Mouse (Mus musculus): ENCODE data around the gene Ttn.

The Ttn gene

GRCm38 (mm10) chr2:76966582-76966981 lies 15.8 kb downstream of the Ttn start:
- in situ Hi-C loops (cut with MboI; ENCODE audit: unreplicated experiment in 2 of 2) = loop anchor here in 1 of 2 experiments (5.0 to 25.0 kb wide), 4 partner anchors 381 to 1058 kb away; partner anchors contain the start of genes Cyct and Rbm45

GRCm38 (mm10) chr2:76966013-76966412 lies 16.3 kb downstream of the Ttn start:
- in situ Hi-C loops (cut with MboI; ENCODE audit: unreplicated experiment in 2 of 2) = loop anchor here in 1 of 2 experiments (5.0 to 25.0 kb wide), 4 partner anchors 381 to 1059 kb away; partner anchors contain the start of genes Cyct and Rbm45

- in situ Hi-C loops (cut with MboI; ENCODE audit: unreplicated experiment in 2 of 2) = loop anchor here in 1 of 2 experiments (5.0 to 25.0 kb wide), 4 partner anchors 382 to 1059 kb away; partner anchors contain the start of genes Cyct and Rbm45
Observed at GRCm38 (mm10) chr2:76965542-76965941, 16.8 kb downstream of the Ttn start.

GRCm38 (mm10) chr2:76962045-76962432 lies 20.3 kb downstream of the Ttn start:
- in situ Hi-C loops (cut with MboI; ENCODE audit: unreplicated experiment in 2 of 2) = loop anchor here in 1 of 2 experiments (10.0 to 25.0 kb wide), 3 partner anchors 597 to 1063 kb away; partner anchors contain the start of genes Cyct and Rbm45

- in situ Hi-C loops (cut with MboI; ENCODE audit: unreplicated experiment in 2 of 2) = loop anchor here in 1 of 2 experiments (10.0 to 25.0 kb wide), 3 partner anchors 597 to 1063 kb away; partner anchors contain the start of genes Cyct and Rbm45
Observed at GRCm38 (mm10) chr2:76961420-76962044, 20.8 kb downstream of the Ttn start.

GRCm38 (mm10) chr2:76949774-76950173 lies 32.6 kb downstream of the Ttn start:
- in situ Hi-C loops (cut with MboI; ENCODE audit: unreplicated experiment in 2 of 2) = loop anchor here in 1 of 2 experiments (25.0 kb wide), 1 partner anchor 763 kb away; no protein-coding TSS in a partner anchor

GRCm38 (mm10) chr2:76938515-76938914 lies 43.8 kb downstream of the Ttn start:
- in situ Hi-C loops (cut with MboI; ENCODE audit: unreplicated experiment in 2 of 2) = no loop called here

- in situ Hi-C loops (cut with MboI; ENCODE audit: unreplicated experiment in 2 of 2) = no loop called here
Observed at GRCm38 (mm10) chr2:76929718-76930117, 52.6 kb downstream of the Ttn start.

- in situ Hi-C loops (cut with MboI; ENCODE audit: unreplicated experiment in 2 of 2) = no loop called here
Observed at GRCm38 (mm10) chr2:76928816-76929215, 53.5 kb downstream of the Ttn start.

- in situ Hi-C loops (cut with MboI; ENCODE audit: unreplicated experiment in 2 of 2) = no loop called here
Observed at GRCm38 (mm10) chr2:76928298-76928697, 54.0 kb downstream of the Ttn start.

- in situ Hi-C loops (cut with MboI; ENCODE audit: unreplicated experiment in 2 of 2) = no loop called here
Observed at GRCm38 (mm10) chr2:76926927-76927326, 55.4 kb downstream of the Ttn start.

GRCm38 (mm10) chr2:76914959-76915358 lies 67.4 kb downstream of the Ttn start:
- in situ Hi-C loops (cut with MboI; ENCODE audit: unreplicated experiment in 2 of 2) = no loop called here

- in situ Hi-C loops (cut with MboI; ENCODE audit: unreplicated experiment in 2 of 2) = no loop called here
Observed at GRCm38 (mm10) chr2:76908705-76909457, 73.5 kb downstream of the Ttn start.

- in situ Hi-C loops (cut with MboI; ENCODE audit: unreplicated experiment in 2 of 2) = no loop called here
Observed at GRCm38 (mm10) chr2:76903351-76903750, 79.0 kb downstream of the Ttn start.

- in situ Hi-C loops (cut with MboI; ENCODE audit: unreplicated experiment in 2 of 2) = no loop called here
Observed at GRCm38 (mm10) chr2:76901476-76902086, 80.8 kb downstream of the Ttn start.

GRCm38 (mm10) chr2:76899886-76900285 lies 82.5 kb downstream of the Ttn start:
- in situ Hi-C loops (cut with MboI; ENCODE audit: unreplicated experiment in 2 of 2) = no loop called here

GRCm38 (mm10) chr2:76896990-76897389 lies 85.4 kb downstream of the Ttn start:
- in situ Hi-C loops (cut with MboI; ENCODE audit: unreplicated experiment in 2 of 2) = no loop called here

- in situ Hi-C loops (cut with MboI; ENCODE audit: unreplicated experiment in 2 of 2) = no loop called here
Observed at GRCm38 (mm10) chr2:76895327-76895726, 87.0 kb downstream of the Ttn start.

GRCm38 (mm10) chr2:76888721-76889120 lies 93.6 kb downstream of the Ttn start:
- in situ Hi-C loops (cut with MboI; ENCODE audit: unreplicated experiment in 2 of 2) = no loop called here

- in situ Hi-C loops (cut with MboI; ENCODE audit: unreplicated experiment in 2 of 2) = no loop called here
Observed at GRCm38 (mm10) chr2:76885855-76886254, 96.5 kb downstream of the Ttn start.

GRCm38 (mm10) chr2:76881406-76881805 lies 100.9 kb downstream of the Ttn start:
- in situ Hi-C loops (cut with MboI; ENCODE audit: unreplicated experiment in 2 of 2) = no loop called here

All from v-Abl transformed pro-B cells (cell line).